Mouse (Mus musculus): ENCODE measurements around the gene Tefm. TPM values are rescaled to one million over a fixed set of nuclear protein-coding genes. Genes with fewer than 3 reads are reported as not detected.
A peak's percentile ranks its signal among the peaks of the same experiment; 100 is the strongest.

Gene Tefm
- total RNA-seq, 1 experiment: 33.3 TPM

GRCm38 (mm10) chr11:80136786-80137185, 5.2 kb downstream of the Tefm start:
- Histone ChIP-seq H3K27ac (ENCODE audit: insufficient read depth, low read depth, low read length, poor library complexity, severe bottlenecking) (peak overlapping the region; percentile 73), H3K36me3 (ENCODE audit: control insufficient read depth, insufficient read depth, low read length, poor library complexity, severe bottlenecking) (peaks cover 7% of the 10 kb centered on the region; the same call in 1 of the 2 replicates), H3K9ac (ENCODE audit: insufficient read depth, low read depth, low read length, poor library complexity, severe bottlenecking) (peak overlapping the region; percentile 8), H3K4me1 (ENCODE audit: control insufficient read depth in 2 of 2, insufficient read depth in 2 of 2, low read length in 2 of 2, poor library complexity in 1 of 2) (peaks cover 12 to 32% of the 10 kb centered on the region in 2 experiments; a peak in 3 of 4 replicates), H3K9me3 (ENCODE audit: control insufficient read depth, insufficient read depth, low read depth, low read length) (no peaks in the 10 kb centered on the region), H3K4me3 (ENCODE audit: insufficient read depth in 1 of 2, low read depth in 1 of 2, low read length in 2 of 2, poor library complexity in 1 of 2, severe bottlenecking in 1 of 2) (peak overlapping the region; percentile 12 to 26)
- in situ Hi-C loops (cut with MboI; ENCODE audit: low sequenced_read_pairs in 2 of 2, unreplicated experiment in 2 of 2): no loop called here
- no peak for DNase-seq (ENCODE audit: low read depth, low spot score)
- TF ChIP-seq MAFK (IDR thresholded peaks at IDR 0.05; ENCODE audit: insufficient read depth, low read depth, low read length): 0 out of 2 replicates have a peak, but pooled peaks have one; percentile 5
- no peak for TF ChIP-seq CHD2 (IDR thresholded peaks at IDR 0.05; ENCODE audit: low read depth, low read length)

- in situ Hi-C loops (cut with MboI; ENCODE audit: low sequenced_read_pairs in 2 of 2, unreplicated experiment in 2 of 2): no loop called here
- Histone ChIP-seq H3K36me3 (ENCODE audit: control insufficient read depth, insufficient read depth, low read length, poor library complexity, severe bottlenecking) (peaks cover 7% of the 10 kb centered on the region), H3K9me3 (ENCODE audit: control insufficient read depth, insufficient read depth, low read depth, low read length) (no peaks in the 10 kb centered on the region), H3K4me3 (ENCODE audit: insufficient read depth in 1 of 2, low read depth in 1 of 2, low read length in 2 of 2, poor library complexity in 1 of 2, severe bottlenecking in 1 of 2) (peak overlapping the region; percentile 12 to 35; a peak in 2 of 4 replicates), H3K27ac (ENCODE audit: insufficient read depth, low read depth, low read length, poor library complexity, severe bottlenecking) (peak overlapping the region; percentile 73), H3K9ac (ENCODE audit: insufficient read depth, low read depth, low read length, poor library complexity, severe bottlenecking) (no peak overlapping the region), H3K4me1 (ENCODE audit: control insufficient read depth in 2 of 2, insufficient read depth in 2 of 2, low read length in 2 of 2, poor library complexity in 1 of 2) (peaks cover 12 to 32% of the 10 kb centered on the region in 2 experiments)
- peak; percentile 52 for DNase-seq (ENCODE audit: low read depth, low spot score)
- TF ChIP-seq ZC3H11A (IDR thresholded peaks at IDR 0.05; ENCODE audit: borderline replicate concordance, low read depth, low read length): no peak
- TF ChIP-seq MAFK (IDR thresholded peaks at IDR 0.05; ENCODE audit: insufficient read depth, low read depth, low read length): peak; percentile 59; the same call in 1 of the 2 replicates
These were observed 5.9 kb downstream of the Tefm start for GRCm38 (mm10) chr11:80135954-80136683.

GRCm38 (mm10) chr11:80134744-80135143, 7.2 kb downstream of the Tefm start:
- Histone ChIP-seq H3K9me3 (ENCODE audit: control insufficient read depth, insufficient read depth, low read depth, low read length) (no peaks in the 10 kb centered on the region), H3K4me3 (ENCODE audit: insufficient read depth in 1 of 2, low read depth in 1 of 2, low read length in 2 of 2, poor library complexity in 1 of 2, severe bottlenecking in 1 of 2) (no peak overlapping the region), H3K27ac (ENCODE audit: insufficient read depth, low read depth, low read length, poor library complexity, severe bottlenecking) (no peak overlapping the region; the same call in 1 of the 2 replicates), H3K36me3 (ENCODE audit: control insufficient read depth, insufficient read depth, low read length, poor library complexity, severe bottlenecking) (peaks cover 7% of the 10 kb centered on the region), H3K4me1 (ENCODE audit: control insufficient read depth in 2 of 2, insufficient read depth in 2 of 2, low read length in 2 of 2, poor library complexity in 1 of 2) (peaks cover 12 to 32% of the 10 kb centered on the region in 2 experiments), H3K9ac (ENCODE audit: insufficient read depth, low read depth, low read length, poor library complexity, severe bottlenecking) (no peak overlapping the region)
- TF ChIP-seq ZNF384 (IDR thresholded peaks at IDR 0.05; ENCODE audit: low read depth, low read length): no peak
- TF ChIP-seq ZC3H11A (IDR thresholded peaks at IDR 0.05; ENCODE audit: borderline replicate concordance, low read depth, low read length): no peak
- TF ChIP-seq MAFK (IDR thresholded peaks at IDR 0.05; ENCODE audit: insufficient read depth, low read depth, low read length): no peak
- TF ChIP-seq HCFC1 (IDR thresholded peaks at IDR 0.05; ENCODE audit: borderline replicate concordance, insufficient read depth, low read length): no peak
- TF ChIP-seq CHD2 (IDR thresholded peaks at IDR 0.05; ENCODE audit: low read depth, low read length): no peak
- in situ Hi-C loops (cut with MboI; ENCODE audit: low sequenced_read_pairs in 2 of 2, unreplicated experiment in 2 of 2): no loop called here
- DNase-seq (ENCODE audit: low read depth, low spot score): no peak

- TF ChIP-seq MAFK (IDR thresholded peaks at IDR 0.05; ENCODE audit: insufficient read depth, low read depth, low read length) (peak; percentile 89), ZNF384 (IDR thresholded peaks at IDR 0.05; ENCODE audit: low read depth, low read length) (no peak), CHD2 (IDR thresholded peaks at IDR 0.05; ENCODE audit: low read depth, low read length) (peak; percentile 59; the same call in 1 of the 2 replicates), ZC3H11A (IDR thresholded peaks at IDR 0.05; ENCODE audit: borderline replicate concordance, low read depth, low read length) (no peak), HCFC1 (IDR thresholded peaks at IDR 0.05; ENCODE audit: borderline replicate concordance, insufficient read depth, low read length) (no peak)
- no peak overlapping the region for H3K9ac ChIP-seq (ENCODE audit: insufficient read depth, low read depth, low read length, poor library complexity, severe bottlenecking)
- peak overlapping the region; percentile 98 for H3K27ac ChIP-seq (ENCODE audit: insufficient read depth, low read depth, low read length, poor library complexity, severe bottlenecking)
- H3K36me3 ChIP-seq (ENCODE audit: control insufficient read depth, insufficient read depth, low read length, poor library complexity, severe bottlenecking): peaks cover 7% of the 10 kb centered on the region
- no peak overlapping the region for H3K4me3 ChIP-seq (ENCODE audit: insufficient read depth in 1 of 2, low read depth in 1 of 2, low read length in 2 of 2, poor library complexity in 1 of 2, severe bottlenecking in 1 of 2)
- H3K9me3 ChIP-seq (ENCODE audit: control insufficient read depth, insufficient read depth, low read depth, low read length): no peaks in the 10 kb centered on the region
- in situ Hi-C loops (cut with MboI; ENCODE audit: low sequenced_read_pairs in 2 of 2, unreplicated experiment in 2 of 2): no loop called here
- DNase-seq (ENCODE audit: low read depth, low spot score): peak; percentile 75
- H3K4me1 ChIP-seq (ENCODE audit: control insufficient read depth in 2 of 2, insufficient read depth in 2 of 2, low read length in 2 of 2, poor library complexity in 1 of 2): peaks cover 12 to 25% of the 10 kb centered on the region in 2 experiments
These were observed 9.9 kb downstream of the Tefm start for GRCm38 (mm10) chr11:80132050-80132449.
